Mouse (Mus musculus): Measurements from ENCODE around the gene Eif4g3. TPM values are rescaled to one million over a fixed set of nuclear protein-coding genes. Genes with fewer than 3 reads are reported as not detected.

Gene Eif4g3
- total RNA-seq, 2 experiments from 2014 or later = 103 to 115 TPM

GRCm38 (mm10) chr4:138017085-138017637 is 24.3 kb downstream of the Eif4g3 start:
- intact Hi-C loops (cut with DNase I) = loop anchor here (2.0 kb wide), 1 partner anchor 14 kb away; no protein-coding TSS in a partner anchor
- no peak for DNase-seq

GRCm38 (mm10) chr4:138018011-138018410 is 25.2 kb downstream of the Eif4g3 start:
- no peak for DNase-seq

GRCm38 (mm10) chr4:138020231-138020630 is 27.4 kb downstream of the Eif4g3 start:
- intact Hi-C loops (cut with DNase I) = no loop called here
- DNase-seq = no peak

More at GRCm38 (mm10) chr4:138018011-138018410, 25.2 kb downstream of the Eif4g3 start:
- intact Hi-C loops (cut with DNase I) = no loop called here

GRCm38 (mm10) chr4:138021651-138022050 is 28.8 kb downstream of the Eif4g3 start:
- no peak for DNase-seq
- intact Hi-C loops (cut with DNase I) = no loop called here

- intact Hi-C loops (cut with DNase I) = no loop called here
- DNase-seq = no peak
Observed at GRCm38 (mm10) chr4:138022761-138023160, 29.9 kb downstream of the Eif4g3 start.

GRCm38 (mm10) chr4:138023403-138024100 is 30.7 kb downstream of the Eif4g3 start:
- intact Hi-C loops (cut with DNase I) = no loop called here
- no peak for DNase-seq

GRCm38 (mm10) chr4:138029168-138029567 is 36.3 kb downstream of the Eif4g3 start:
- intact Hi-C loops (cut with DNase I) = no loop called here
- DNase-seq = no peak

- no peak for DNase-seq
- intact Hi-C loops (cut with DNase I) = no loop called here
Observed at GRCm38 (mm10) chr4:138031828-138032227, 39.0 kb downstream of the Eif4g3 start.

GRCm38 (mm10) chr4:138033871-138034270 is 41.0 kb downstream of the Eif4g3 start:
- intact Hi-C loops (cut with DNase I) = no loop called here
- DNase-seq = no peak

GRCm38 (mm10) chr4:138035435-138036120 is 42.8 kb downstream of the Eif4g3 start:
- DNase-seq = no peak

GRCm38 (mm10) chr4:138037110-138037509 is 44.3 kb downstream of the Eif4g3 start:
- no peak for DNase-seq
- intact Hi-C loops (cut with DNase I) = no loop called here

More at GRCm38 (mm10) chr4:138035435-138036120, 42.8 kb downstream of the Eif4g3 start:
- intact Hi-C loops (cut with DNase I) = no loop called here

GRCm38 (mm10) chr4:138037896-138038295 is 45.1 kb downstream of the Eif4g3 start:
- intact Hi-C loops (cut with DNase I) = no loop called here
- DNase-seq = no peak

GRCm38 (mm10) chr4:138038365-138039274 is 45.8 kb downstream of the Eif4g3 start:
- no peak for DNase-seq
- intact Hi-C loops (cut with DNase I) = no loop called here

GRCm38 (mm10) chr4:138039275-138039651 is 46.4 kb downstream of the Eif4g3 start:
- intact Hi-C loops (cut with DNase I) = no loop called here

GRCm38 (mm10) chr4:138040589-138040988 is 47.8 kb downstream of the Eif4g3 start:
- no peak for DNase-seq
- intact Hi-C loops (cut with DNase I) = no loop called here

More at GRCm38 (mm10) chr4:138039275-138039651, 46.4 kb downstream of the Eif4g3 start:
- DNase-seq = no peak

- DNase-seq = no peak
- intact Hi-C loops (cut with DNase I) = no loop called here
Observed at GRCm38 (mm10) chr4:138041566-138042256, 48.9 kb downstream of the Eif4g3 start.

GRCm38 (mm10) chr4:138042257-138042589 is 49.4 kb downstream of the Eif4g3 start:
- intact Hi-C loops (cut with DNase I) = no loop called here
- no peak for DNase-seq

GRCm38 (mm10) chr4:138042625-138043024 is 49.8 kb downstream of the Eif4g3 start:
- no peak for DNase-seq
- intact Hi-C loops (cut with DNase I) = no loop called here

GRCm38 (mm10) chr4:138044841-138045500 is 52.1 kb downstream of the Eif4g3 start:
- intact Hi-C loops (cut with DNase I) = no loop called here
- no peak for DNase-seq

GRCm38 (mm10) chr4:138045809-138046208 is 53.0 kb downstream of the Eif4g3 start:
- intact Hi-C loops (cut with DNase I) = no loop called here
- no peak for DNase-seq

Data from gastrocnemius, postnatal 36 days (tissue).